Mouse (Mus musculus) MEL (cell line): ENCODE measurements around the gene Pitpnm3.

ENCODE experiments used
- CHD1 ChIP-seq: IDR thresholded peaks from 2 replicates; pipeline ENCODE4 v1.6.1; 2012; ENCODE audit warnings: low read depth, mild to moderate bottlenecking, inconsistent platforms, low read length, improper control_type of control experiment
- CTCF ChIP-seq, 3 experiments: IDR thresholded peaks in 2 of 3; conservative IDR thresholded peaks in 1 of 3; 2 replicates each; pipeline ENCODE4 v1.5.1; 2011 to 2012; ENCODE audit warnings: low read length in 3 of 3, low read depth in 2 of 3, mild to moderate bottlenecking in 2 of 3, improper control_type of control experiment in 1 of 3, inconsistent platforms in 1 of 3, mixed read lengths in 1 of 3, moderate library complexity in 1 of 3; ENCODE audit not compliant: control insufficient read depth in 1 of 3, insufficient read depth in 1 of 3, poor library complexity in 1 of 3, severe bottlenecking in 1 of 3
- EP300 ChIP-seq, 2 experiments: IDR thresholded peaks; 2 replicates each; pipeline ENCODE4 v1.6.1; 2011; ENCODE audit warnings: improper control_type of control experiment in 2 of 2, low read length in 2 of 2, low read depth in 1 of 2, mild to moderate bottlenecking in 1 of 2
- GABPA ChIP-seq: IDR thresholded peaks from 2 replicates; pipeline ENCODE4 v1.6.1; 2012; ENCODE audit warnings: low read depth, mild to moderate bottlenecking, inconsistent platforms, low read length, improper control_type of control experiment, moderate library complexity
- MEF2A ChIP-seq: IDR thresholded peaks from 2 replicates; pipeline ENCODE4 v1.6.1; 2014; ENCODE audit warnings: low read depth, mild to moderate bottlenecking, inconsistent platforms, low read length, improper control_type of control experiment; ENCODE audit not compliant: poor library complexity, insufficient replicate concordance, severe bottlenecking; ENCODE audit errors: extremely low read depth
- MXI1 ChIP-seq: IDR thresholded peaks from 2 replicates; pipeline ENCODE4 v1.6.1; 2011; ENCODE audit warnings: mild to moderate bottlenecking, low read depth, low read length, improper control_type of control experiment
- MYC ChIP-seq: IDR thresholded peaks from 2 replicates; pipeline ENCODE4 v1.6.1; 2011; ENCODE audit warnings: low read depth, mild to moderate bottlenecking, low read length, improper control_type of control experiment, moderate library complexity
- NRF1 ChIP-seq: IDR thresholded peaks from 2 replicates; pipeline ENCODE4 v1.6.1; 2014; ENCODE audit warnings: low read depth, mild to moderate bottlenecking, inconsistent platforms, low read length, improper control_type of control experiment, moderate library complexity; ENCODE audit not compliant: poor library complexity, insufficient read depth, severe bottlenecking
- POLR2A ChIP-seq, 2 experiments: IDR thresholded peaks; 2 replicates each; pipeline ENCODE4 v1.6.1; 2011 to 2012; ENCODE audit warnings: low read length in 2 of 2, mild to moderate bottlenecking in 2 of 2, control low read depth in 1 of 2, improper control_type of control experiment in 1 of 2, low read depth in 1 of 2, moderate library complexity in 1 of 2; ENCODE audit not compliant: control insufficient read depth in 1 of 2, insufficient read depth in 1 of 2, poor library complexity in 1 of 2
- SMC3 ChIP-seq: IDR thresholded peaks from 2 replicates; pipeline ENCODE4 v1.6.1; 2011; ENCODE audit warnings: low read depth, low read length, improper control_type of control experiment
- TAL1 ChIP-seq: IDR thresholded peaks from 2 replicates; pipeline ENCODE4 v1.6.1; 2012; ENCODE audit warnings: mild to moderate bottlenecking, inconsistent platforms, low read length, moderate library complexity, mixed read lengths
- USF1 ChIP-seq: IDR thresholded peaks from 2 replicates; pipeline ENCODE4 v1.6.1; 2014; ENCODE audit warnings: low read depth, mild to moderate bottlenecking, inconsistent platforms, low read length, improper control_type of control experiment, moderate library complexity

DNA sequence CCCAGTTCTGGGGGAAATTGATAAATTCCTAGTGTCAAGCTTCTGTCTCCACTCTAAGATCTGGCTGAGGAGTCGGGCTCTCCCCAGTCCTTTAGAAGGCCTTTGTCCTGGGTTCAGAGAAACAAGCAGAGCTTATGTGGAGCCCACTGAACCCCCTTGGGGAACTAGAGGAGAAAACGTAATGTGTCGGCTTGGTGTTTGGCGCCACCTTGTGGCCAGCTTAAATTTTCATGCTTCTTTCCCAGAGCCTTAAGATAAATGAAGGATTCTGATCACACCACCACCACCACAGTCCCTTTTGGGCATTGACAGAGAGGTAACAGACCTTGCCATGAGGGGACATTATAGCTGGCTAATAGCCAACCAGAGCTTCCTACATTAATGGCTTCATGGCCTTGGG, 97.6 kb downstream of the Pitpnm3 start:
- no peak for TF ChIP-seq USF1
- no peak for TF ChIP-seq EP300 (IDR thresholded peaks at IDR 0.05; ENCODE audit: low read depth in 1 of 2, low read length in 2 of 2)
- peak; percentile 60 to 76 (median 72) for TF ChIP-seq CTCF (IDR thresholded peaks at IDR 0.05 in 2 of 3, conservative IDR thresholded peaks at IDR 0.05 in 1 of 3; ENCODE audit: control insufficient read depth in 1 of 3, insufficient read depth in 1 of 3, low read depth in 2 of 3, low read length in 3 of 3, poor library complexity in 1 of 3, severe bottlenecking in 1 of 3)
- TF ChIP-seq NRF1, result no peak
- TF ChIP-seq GABPA, result no peak
- no peak for TF ChIP-seq MEF2A
- TF ChIP-seq MYC, result no peak
- TF ChIP-seq MXI1, result no peak
- TF ChIP-seq CHD1, result no peak
- TF ChIP-seq TAL1, result no peak
- TF ChIP-seq SMC3, result peak; percentile 51
- TF ChIP-seq POLR2A (IDR thresholded peaks at IDR 0.05; ENCODE audit: control insufficient read depth in 1 of 2, insufficient read depth in 1 of 2, low read depth in 1 of 2, low read length in 2 of 2, poor library complexity in 1 of 2), result no peak
